8 mouse cellular contexts compared by ENCODE assay signal in the genomic region with DNA sequence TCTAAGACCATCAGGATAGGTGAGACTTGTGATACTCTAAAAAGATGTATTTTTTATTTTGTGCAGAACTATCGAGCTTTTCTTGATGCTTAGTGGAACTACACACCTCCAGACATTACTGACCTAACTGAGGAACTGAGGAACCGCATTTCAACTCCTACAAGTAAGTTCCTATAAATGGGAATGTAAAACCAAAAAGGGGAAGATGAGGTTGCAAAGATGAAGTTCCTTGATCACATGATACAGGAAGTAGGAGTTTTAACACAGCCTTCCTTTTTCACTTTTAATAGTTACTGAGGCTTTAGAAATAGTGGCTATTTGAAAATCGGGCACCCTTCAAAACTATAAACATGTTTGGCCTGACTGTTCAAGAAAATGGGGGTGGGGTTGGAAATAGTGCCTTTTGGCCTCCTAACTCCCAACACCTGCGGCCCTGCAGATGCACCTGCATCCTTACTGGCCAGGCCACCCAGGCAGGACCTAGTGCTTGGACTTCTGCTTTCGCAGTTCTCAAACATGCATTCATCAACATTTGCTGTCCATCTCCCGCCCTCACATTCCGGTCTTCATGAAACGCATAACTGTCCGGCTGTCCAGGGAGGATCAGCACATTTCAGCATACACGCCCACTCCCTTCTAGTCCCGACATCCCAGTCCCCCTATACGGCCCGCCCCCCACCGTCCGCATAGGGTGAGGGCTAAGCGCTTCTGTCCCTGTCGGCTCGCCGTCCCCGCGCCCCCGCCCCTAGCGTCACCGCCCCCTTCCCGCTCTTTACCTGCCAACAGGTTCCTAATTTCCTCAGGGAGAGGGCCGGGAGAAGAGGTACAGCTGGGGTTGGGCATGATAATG. TPM values are rescaled to one million over a fixed set of nuclear protein-coding genes. Genes with fewer than 3 reads are reported as not detected.
DNase-seq lines count a peak whose midpoint lies in the region; ATAC-seq and TF ChIP-seq lines count a peak whose summit lies in the region.

No protein-coding gene starts in this region.

- H3K36me3 ChIP-seq in heart, embryonic 11.5 days (ENCODE audit: control insufficient read depth, insufficient read depth, low read length): no peaks in the 10 kb centered on the region
- H3K36me3 ChIP-seq in ES-E14 (ENCODE audit: control insufficient read depth, insufficient read depth, low read length, poor library complexity, severe bottlenecking): no peaks in the 10 kb centered on the region
- no peaks in the 10 kb centered on the region for H3K36me3 ChIP-seq in forebrain, embryonic 12.5 days (replicated peaks)
- H3K36me3 ChIP-seq in limb, embryonic 15.5 days: no peaks in the 10 kb centered on the region

- peak overlapping the region; percentile 77 for H3K4me3 ChIP-seq in heart, embryonic 11.5 days (ENCODE audit: low read depth, low read length)
- H3K4me3 ChIP-seq in ES-E14 (ENCODE audit: insufficient read depth in 1 of 2, low read depth in 1 of 2, low read length in 2 of 2, poor library complexity in 1 of 2, severe bottlenecking in 1 of 2): peak overlapping the region; percentile 78 to 89
- peak overlapping the region; percentile 58 for H3K4me3 ChIP-seq in forebrain, embryonic 12.5 days (replicated peaks)
- H3K4me3 ChIP-seq in limb, embryonic 15.5 days: peak overlapping the region; percentile 69

- no peaks in the 10 kb centered on the region for H3K4me1 ChIP-seq in heart, embryonic 11.5 days (ENCODE audit: control insufficient read depth, insufficient read depth, low read length)
- H3K4me1 ChIP-seq in ES-E14 (ENCODE audit: control insufficient read depth in 2 of 2, insufficient read depth in 2 of 2, low read length in 2 of 2, poor library complexity in 1 of 2): peaks cover 2 to 10% of the 10 kb centered on the region in 2 experiments; a peak in 3 of 4 replicates
- H3K4me1 ChIP-seq in forebrain, embryonic 12.5 days: 0 out of 2 replicates have a peak, but pooled peaks cover 8% of the 10 kb centered on the region
- peaks cover 6% of the 10 kb centered on the region; the same call in 1 of the 2 replicates for H3K4me1 ChIP-seq in limb, embryonic 15.5 days

- H3K4me2 ChIP-seq in heart, embryonic 11.5 days: peak overlapping the region; percentile 82
- H3K4me2 ChIP-seq in forebrain, embryonic 12.5 days: peak overlapping the region; percentile 84
- peak overlapping the region; percentile 86 for H3K4me2 ChIP-seq in limb, embryonic 15.5 days

- no peak overlapping the region; the same call in 1 of the 2 replicates for H3K27ac ChIP-seq in heart, embryonic 11.5 days (ENCODE audit: low read depth, low read length)
- peak overlapping the region; percentile 48 for H3K27ac ChIP-seq in ES-E14 (ENCODE audit: insufficient read depth, low read depth, low read length, poor library complexity, severe bottlenecking)
- no peak overlapping the region for H3K27ac ChIP-seq in forebrain, embryonic 12.5 days
- H3K27ac ChIP-seq in limb, embryonic 15.5 days: no peak overlapping the region

- peak overlapping the region; percentile 57 for H3K9ac ChIP-seq in heart, embryonic 11.5 days (ENCODE audit: low read depth, low read length)
- peak overlapping the region; percentile 71 for H3K9ac ChIP-seq in ES-E14 (ENCODE audit: insufficient read depth, low read depth, low read length, poor library complexity, severe bottlenecking)
- H3K9ac ChIP-seq in forebrain, embryonic 12.5 days: peak overlapping the region; percentile 43; the same call in 1 of the 2 replicates
- 0 out of 2 replicates have a peak overlapping the region, but pooled peaks have one; percentile 20 for H3K9ac ChIP-seq in limb, embryonic 15.5 days

- H3K27me3 ChIP-seq in heart, embryonic 11.5 days (ENCODE audit: control insufficient read depth, insufficient read depth, low read length): peaks cover 38% of the 10 kb centered on the region
- peaks cover 56% of the 10 kb centered on the region for H3K27me3 ChIP-seq in forebrain, embryonic 12.5 days
- H3K27me3 ChIP-seq in limb, embryonic 15.5 days: peaks cover 48% of the 10 kb centered on the region

- ATAC-seq in heart, embryonic 11.5 days (replicated peaks; ENCODE audit: insufficient number of reproducible peaks, low FRiP score, low TSS enrichment): peak; percentile 85
- peak; percentile 79 for ATAC-seq in forebrain, embryonic 12.5 days (ENCODE audit: low FRiP score)
- no peak; the same call in none of the 2 replicates for ATAC-seq in limb, embryonic 15.5 days (ENCODE audit: insufficient number of reproducible peaks, low FRiP score, low TSS enrichment, low read depth)
- peak; percentile 50 for ATAC-seq in monocyte, adult 5-6 weeks (replicated peaks; ENCODE audit: insufficient number of reproducible peaks, low FRiP score, low TSS enrichment, poor library complexity, severe bottlenecking)

- no peak for DNase-seq in heart, adult 18-20 months
- DNase-seq in ES-E14 (ENCODE audit: low read depth, low spot score): peak; percentile 79
- no peak for DNase-seq in urinary bladder, postnatal 25 days (ENCODE audit: low spot score)
- DNase-seq in cerebellum, adult 18-20 months: no peak

- in situ Hi-C loops in ES-E14 (cut with MboI; ENCODE audit: low sequenced_read_pairs in 2 of 2, unreplicated experiment in 2 of 2): no loop called here

- no peaks in the 10 kb centered on the region for H3K9me3 ChIP-seq in heart, embryonic 11.5 days (replicated peaks; ENCODE audit: control insufficient read depth, low read length)
- H3K9me3 ChIP-seq in ES-E14 (ENCODE audit: control insufficient read depth, insufficient read depth, low read depth, low read length): no peaks in the 10 kb centered on the region
- H3K9me3 ChIP-seq in forebrain, embryonic 12.5 days: no peaks in the 10 kb centered on the region
- H3K9me3 ChIP-seq in limb, embryonic 15.5 days: no peaks in the 10 kb centered on the region

- 8% methylated on average over 26 of the region's 26 CpGs for WGBS in heart, embryonic 11.5 days (ENCODE audit: insufficient replicate concordance)
- WGBS in forebrain, embryonic 12.5 days: 9% methylated on average over 26 of the region's 26 CpGs
- WGBS in limb, embryonic 15.5 days: 8% methylated on average over 26 of the region's 26 CpGs

TF ChIP-seq in ES-E14, 5 proteins besides CTCF, POLR2A, EP300 and RAD21:
- no peak for TF ChIP-seq HCFC1 (IDR thresholded peaks at IDR 0.05; ENCODE audit: borderline replicate concordance, insufficient read depth, low read length)

RNA-seq across cellular contexts. Expression of a gene that starts 0.6 kb away (rescaled TPM):
- 16.1 and 16.9 TPM in 2 replicates for polyA plus RNA-seq in heart, embryonic 11.5 days (2014; fragmentation: Nextera tagmentation; extraction: Ambion mirVana)
- total RNA-seq in heart, adult 18-20 months (2021): 10 to 100 TPM in 1 of 2 experiments, 1 to 10 TPM in 1; 8.5 to 12.6 TPM
- 19.6 and 25.1 TPM in 2 replicates for total RNA-seq in ES-E14 (2012; rRNA removed)
- polyA plus RNA-seq in forebrain, embryonic 12.5 days (2016; fragmentation: Nextera tagmentation; extraction: Ambion mirVana): 5.7 and 6.6 TPM in 2 replicates
- polyA plus RNA-seq in limb, embryonic 15.5 days (2015; fragmentation: Nextera tagmentation; extraction: Ambion mirVana): 18.7 and 18.8 TPM in 2 replicates
- 216 to 281 TPM (median 262 TPM) in 3 replicates for total RNA-seq in monocyte, adult 5-6 weeks (2017)

Comparison
In these comparisons a context has a peak if more than half of its experiments do, and no peak if none do; other contexts are left out.
1. H3K9ac ChIP-seq: peak in every context shown above with its lines; median percentile 71 in ES-E14; 57 in heart, embryonic 11.5 days; 43 in forebrain, embryonic 12.5 days; 20 in limb, embryonic 15.5 days.